ENCODE assay signal across 7 mouse cellular contexts in the genomic region with DNA sequence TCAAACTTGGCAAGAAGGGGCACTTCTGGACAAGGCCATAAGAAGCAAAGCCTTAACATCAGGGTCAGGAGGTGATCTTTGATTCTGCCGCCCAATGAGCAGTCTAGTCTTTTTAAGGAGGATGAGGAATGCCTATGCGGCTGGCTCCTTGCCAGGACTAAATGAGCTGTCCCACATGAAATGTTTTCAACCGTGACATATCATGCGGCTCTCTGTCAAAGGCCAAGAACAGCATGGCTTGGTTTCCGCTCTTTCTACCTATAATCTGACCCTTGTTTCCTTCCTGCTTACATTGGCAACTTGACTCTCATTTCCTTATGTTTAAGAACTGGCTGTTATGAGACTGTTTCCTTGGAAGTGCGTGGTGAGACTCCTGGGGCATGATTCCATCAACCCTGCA. TPM values are rescaled to one million over a fixed set of nuclear protein-coding genes. Genes with fewer than 3 reads are reported as not detected.
DNase-seq lines count a peak whose midpoint lies in the region; ATAC-seq and TF ChIP-seq lines count a peak whose summit lies in the region.

No protein-coding gene starts in this region.

- peaks cover 42% of the 10 kb centered on the region for H3K4me1 ChIP-seq in lung, adult 2 months (ENCODE audit: control insufficient read depth, insufficient read depth, low read length)
- H3K4me1 ChIP-seq in kidney, embryonic 14.5 days (ENCODE audit: control insufficient read depth, insufficient read depth, low read length): peaks cover 49% of the 10 kb centered on the region
- peaks cover 38% of the 10 kb centered on the region for H3K4me1 ChIP-seq in stomach, embryonic 15.5 days

- no peak for TF ChIP-seq POLR2A in lung, adult 2 months (IDR thresholded peaks at IDR 0.05; ENCODE audit: borderline replicate concordance, extremely low read depth, low read depth, low read length)

- no peak overlapping the region for H3K9ac ChIP-seq in kidney, embryonic 14.5 days (ENCODE audit: low read depth, low read length)
- H3K9ac ChIP-seq in stomach, embryonic 15.5 days: no peak overlapping the region

- H3K4me3 ChIP-seq in lung, adult 2 months (replicated peaks; ENCODE audit: extremely low read depth, low read depth, low read length): no peak overlapping the region
- no peak overlapping the region for H3K4me3 ChIP-seq in kidney, embryonic 14.5 days (ENCODE audit: low read length)
- no peak overlapping the region for H3K4me3 ChIP-seq in stomach, embryonic 15.5 days (replicated peaks)

- 14% methylated on average over 6 of the region's 6 CpGs for WGBS in lung, adult 2 months
- WGBS in kidney, embryonic 14.5 days: 14% methylated on average over 6 of the region's 6 CpGs
- WGBS in stomach, embryonic 15.5 days: 56% methylated on average over 6 of the region's 6 CpGs

- no peak for ATAC-seq in kidney, embryonic 14.5 days (ENCODE audit: low FRiP score, low TSS enrichment)
- no peak for ATAC-seq in stomach, embryonic 15.5 days (ENCODE audit: insufficient read depth, low FRiP score, low read depth)
- ATAC-seq in inflammation-experienced regulatory T-cells, adult 6 months: no peak

- H3K27ac ChIP-seq in kidney, embryonic 14.5 days (ENCODE audit: low read depth, low read length): peak overlapping the region; percentile 38; the same call in 1 of the 2 replicates
- H3K27ac ChIP-seq in stomach, embryonic 15.5 days: peak overlapping the region; percentile 2; the same call in 1 of the 2 replicates

- H3K27me3 ChIP-seq in kidney, embryonic 14.5 days (ENCODE audit: control insufficient read depth, insufficient read depth, low read length): no peaks in the 10 kb centered on the region
- H3K27me3 ChIP-seq in stomach, embryonic 15.5 days (replicated peaks): no peaks in the 10 kb centered on the region

- no peak overlapping the region for H3K4me2 ChIP-seq in kidney, embryonic 14.5 days (replicated peaks; ENCODE audit: low read depth, low read length)
- no peak overlapping the region for H3K4me2 ChIP-seq in stomach, embryonic 15.5 days

- H3K36me3 ChIP-seq in kidney, embryonic 14.5 days (ENCODE audit: control insufficient read depth, insufficient read depth, low read length): no peaks in the 10 kb centered on the region
- no peaks in the 10 kb centered on the region for H3K36me3 ChIP-seq in stomach, embryonic 15.5 days

- no peak for TF ChIP-seq CTCF in lung, adult 2 months (IDR thresholded peaks at IDR 0.05; ENCODE audit: insufficient read depth, low read length)

- DNase-seq in lung, adult 18-20 months: peak; percentile 56 to 66
- no peak for DNase-seq in lung, adult 2 months
- DNase-seq in embryo, embryonic 11.5 days (ENCODE audit: low read depth, low spot score): peak; percentile 13
- DNase-seq in left cerebral cortex, adult 8-10 months (ENCODE audit: low spot score in 2 of 2): no peak

- no peaks in the 10 kb centered on the region for H3K9me3 ChIP-seq in kidney, embryonic 14.5 days (ENCODE audit: control insufficient read depth, low read length)
- no peaks in the 10 kb centered on the region for H3K9me3 ChIP-seq in stomach, embryonic 15.5 days

RNA-seq across cellular contexts. Expression of gene Tef, which starts 3.4 kb away (rescaled TPM):
- polyA plus RNA-seq in lung, adult 2 months (2012; rRNA removed): 95.4 and 99.7 TPM in 2 replicates
- 16.1 and 19.2 TPM in 2 replicates for polyA plus RNA-seq in kidney, embryonic 14.5 days (2014; fragmentation: Nextera tagmentation; extraction: Ambion mirVana)
- polyA plus RNA-seq in stomach, embryonic 15.5 days (2015; fragmentation: Nextera tagmentation; extraction: Ambion mirVana): 24.1 and 24.6 TPM in 2 replicates
- 10 to 100 TPM in 1 of 3 experiments, 1 to 10 TPM in 2; 2.3 to 14.0 (median 8.8) TPM for polyA plus RNA-seq in inflammation-experienced regulatory T-cells, adult 6 months (2017; shearing (Covaris generic))
- total RNA-seq in left cerebral cortex, adult 8-10 months (2022): 100 to 1,000 TPM; 255 to 311 (median 291) TPM

RNA-seq across cellular contexts. Expression of gene Tob2, which starts 53.0 kb away (rescaled TPM):
- 35.8 and 39.0 TPM in 2 replicates for polyA plus RNA-seq in lung, adult 2 months (2012; rRNA removed)
- polyA plus RNA-seq in kidney, embryonic 14.5 days (2014; fragmentation: Nextera tagmentation; extraction: Ambion mirVana): 19.4 and 24.1 TPM in 2 replicates
- polyA plus RNA-seq in stomach, embryonic 15.5 days (2015; fragmentation: Nextera tagmentation; extraction: Ambion mirVana): 26.6 and 27.9 TPM in 2 replicates
- 10 to 100 TPM; 29.7 to 45.8 (median 34.0) TPM for polyA plus RNA-seq in inflammation-experienced regulatory T-cells, adult 6 months (2017; shearing (Covaris generic))
- 10 to 100 TPM; 26.6 to 40.2 (median 33.5) TPM for total RNA-seq in left cerebral cortex, adult 8-10 months (2022)

Comparison
In these comparisons a context has a peak if more than half of its experiments do, and no peak if none do; other contexts are left out.
1. DNase-seq: peak in lung, adult 18-20 months (2 of 2) and embryo, embryonic 11.5 days (single experiment); none in lung, adult 2 months (single experiment) and left cerebral cortex, adult 8-10 months (0 of 2).